Mouse (Mus musculus) cerebellum, adult (tissue): ENCODE results near the gene Rap1b.

Experiments used
- ATAC-seq: cut with Nextera tagmentation; 2 replicates; pipeline ENCODE4 v1.9.2; 2017; ENCODE audit warnings: mild to moderate bottlenecking, moderate library complexity, mixed read lengths; ENCODE audit not compliant: insufficient number of reproducible peaks, low FRiP score, low TSS enrichment

The Rap1b gene

GRCm38 (mm10) chr10:117860361-117860760, 14.5 kb upstream of the Rap1b start:
- no peak for ATAC-seq

DNA sequence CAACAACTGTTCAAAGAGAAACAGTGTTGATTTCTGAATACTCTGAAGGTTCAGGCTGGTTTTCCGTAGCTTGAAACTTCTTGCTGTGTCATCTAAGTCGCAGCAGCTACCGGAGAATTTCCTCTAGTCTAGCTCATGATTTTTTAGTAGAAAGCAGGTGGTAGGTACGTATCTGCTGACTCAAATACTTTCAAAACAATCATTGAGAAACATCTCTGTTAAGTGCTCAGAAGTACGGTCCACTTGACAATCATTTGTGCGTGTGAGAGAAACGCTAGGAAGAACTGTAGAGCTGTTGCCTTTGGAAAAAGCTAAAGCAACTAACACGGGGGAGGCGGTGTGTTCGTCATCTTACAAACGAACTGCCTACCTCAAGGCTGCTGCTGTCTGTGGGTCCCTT, 14.0 kb upstream of the Rap1b start:
- ATAC-seq: no peak

- ATAC-seq: no peak
Measured at GRCm38 (mm10) chr10:117858241-117858640, 12.4 kb upstream of the Rap1b start.

- ATAC-seq: no peak
Measured at GRCm38 (mm10) chr10:117856001-117856720, 10.3 kb upstream of the Rap1b start.

DNA sequence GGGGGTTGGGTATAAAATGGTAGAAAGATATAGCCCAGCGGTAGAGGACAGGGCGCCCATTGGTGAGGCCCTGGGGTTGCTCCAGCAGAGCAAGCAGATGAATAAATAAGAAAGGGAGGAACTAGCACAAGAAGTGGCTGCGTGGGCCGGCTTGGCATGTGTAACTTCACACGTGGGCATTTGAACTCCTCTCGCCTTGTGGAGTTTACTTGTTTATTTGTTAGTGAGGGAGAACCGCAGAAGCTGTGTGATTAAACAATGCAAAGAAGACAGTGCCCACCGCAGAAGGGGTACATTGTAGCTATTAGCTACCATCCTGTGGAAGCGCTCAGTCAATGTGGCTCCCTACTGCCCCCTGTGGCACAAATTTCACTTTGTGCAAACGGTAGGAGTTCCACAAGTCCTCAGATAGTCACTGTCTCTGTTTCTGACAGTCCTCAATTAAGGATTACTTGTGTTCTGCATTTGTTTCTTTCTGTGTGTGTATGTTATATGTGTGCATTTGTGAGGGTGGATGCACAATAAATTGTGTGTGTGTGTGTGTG, 6.9 kb upstream of the Rap1b start:
- no peak for ATAC-seq

DNA sequence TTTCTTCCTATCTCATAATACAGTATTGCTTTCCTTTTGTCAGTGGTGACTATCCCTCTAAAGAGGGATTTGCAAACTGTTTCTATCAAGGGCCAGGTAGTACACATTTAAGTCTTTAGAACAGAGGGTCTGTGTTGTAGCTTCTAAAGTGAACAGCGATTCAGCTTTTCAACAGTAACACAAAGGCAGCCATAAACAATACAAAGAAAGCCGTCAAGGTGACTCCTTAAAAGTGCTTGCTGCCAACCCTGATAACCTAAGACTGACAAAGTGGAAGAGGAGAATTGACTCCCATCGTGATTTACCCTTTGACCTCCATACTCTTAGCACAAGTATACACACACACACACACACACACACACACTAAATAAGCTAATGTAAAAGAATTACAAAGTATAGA, 3.1 kb upstream of the Rap1b start:
- ATAC-seq: no peak

DNA sequence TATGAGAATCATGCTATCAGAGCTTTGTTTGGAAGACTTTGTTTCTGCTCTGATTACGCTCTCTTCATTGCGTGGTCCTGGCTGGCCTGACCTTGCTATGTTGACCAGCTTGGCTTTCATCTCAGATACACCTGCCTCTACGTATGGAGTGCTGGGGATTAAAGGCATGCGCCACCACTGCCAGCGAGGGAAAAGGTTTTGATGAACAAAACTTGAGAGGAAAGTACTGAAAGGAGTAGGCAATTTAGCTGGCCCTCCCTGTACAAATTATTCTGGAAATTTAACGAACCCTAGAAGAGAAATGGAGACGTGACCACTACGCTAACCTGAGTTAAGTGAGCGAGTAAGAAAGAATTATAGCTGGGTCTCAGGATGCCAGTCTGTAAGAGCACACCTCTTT, 961 bp upstream of the Rap1b start:
- ATAC-seq: no peak

- ATAC-seq: no peak; the same call in 1 of the 2 replicates
Measured at GRCm38 (mm10) chr10:117846260-117846632, 411 bp upstream of the Rap1b start.

DNA sequence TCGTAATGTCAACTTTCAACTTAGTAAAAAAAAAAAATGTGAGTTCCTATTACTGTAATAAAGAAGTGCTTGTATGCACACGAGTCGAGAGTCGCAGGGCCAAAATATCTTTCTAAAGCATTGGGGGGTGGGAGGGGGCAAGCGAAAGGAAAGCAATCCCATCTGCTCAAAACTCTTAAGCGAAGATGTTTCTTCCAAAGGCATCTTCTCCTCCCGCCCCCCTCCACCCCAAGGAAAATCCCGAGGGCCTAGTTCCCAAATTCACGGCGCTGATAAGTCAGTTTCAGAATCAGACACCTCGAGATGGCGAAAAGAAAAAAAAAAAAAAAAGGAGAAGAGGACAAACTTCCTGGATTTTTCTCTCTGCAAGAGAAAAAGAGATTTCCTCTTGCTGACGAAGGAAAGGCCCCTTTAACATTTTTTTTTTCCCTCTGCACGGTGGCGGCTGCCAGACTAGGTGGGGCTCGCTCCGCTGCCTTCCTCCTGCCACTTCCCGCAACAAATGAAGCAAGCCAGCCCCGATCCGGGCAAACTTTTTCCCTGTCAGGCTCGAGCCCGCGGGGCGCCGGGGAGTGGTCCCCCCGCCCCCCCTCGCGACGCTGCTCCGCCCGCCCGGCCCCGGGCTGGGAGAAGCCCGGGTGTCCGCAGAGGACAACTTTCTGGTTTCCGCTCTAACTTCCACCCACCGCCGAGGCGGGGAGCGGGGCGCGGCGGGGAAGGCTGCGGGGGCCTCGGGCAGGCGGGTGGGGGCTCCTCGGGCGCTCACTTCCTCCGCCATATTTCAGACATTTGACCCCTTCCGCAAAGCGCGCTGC, 846 bp downstream of the Rap1b start:
- ATAC-seq: 0 out of 2 replicates have a peak, but pooled peaks have one; percentile 2

- ATAC-seq: no peak
Measured at GRCm38 (mm10) chr10:117844279-117844678, 1.6 kb downstream of the Rap1b start.

DNA sequence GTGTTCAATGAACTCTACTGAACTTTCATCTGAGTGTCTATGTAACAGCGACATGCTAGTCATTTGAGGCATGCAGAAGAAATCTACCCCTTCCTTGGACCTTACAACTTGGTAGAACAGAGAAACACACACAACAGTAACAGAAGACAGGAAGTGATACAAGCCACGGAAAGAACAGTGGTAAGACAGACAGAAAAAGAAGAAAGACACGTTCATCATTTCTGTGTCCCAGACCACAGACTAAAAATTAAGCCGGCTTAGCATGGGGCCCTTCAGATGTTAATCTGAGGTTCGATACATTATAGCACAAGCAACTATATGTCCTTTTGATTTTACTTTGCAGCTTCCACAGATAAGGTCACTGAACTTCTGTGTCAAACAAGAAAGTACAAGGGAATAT, 2.1 kb downstream of the Rap1b start:
- ATAC-seq: no peak

- ATAC-seq: no peak
Measured at GRCm38 (mm10) chr10:117841765-117842164, 4.1 kb downstream of the Rap1b start.

DNA sequence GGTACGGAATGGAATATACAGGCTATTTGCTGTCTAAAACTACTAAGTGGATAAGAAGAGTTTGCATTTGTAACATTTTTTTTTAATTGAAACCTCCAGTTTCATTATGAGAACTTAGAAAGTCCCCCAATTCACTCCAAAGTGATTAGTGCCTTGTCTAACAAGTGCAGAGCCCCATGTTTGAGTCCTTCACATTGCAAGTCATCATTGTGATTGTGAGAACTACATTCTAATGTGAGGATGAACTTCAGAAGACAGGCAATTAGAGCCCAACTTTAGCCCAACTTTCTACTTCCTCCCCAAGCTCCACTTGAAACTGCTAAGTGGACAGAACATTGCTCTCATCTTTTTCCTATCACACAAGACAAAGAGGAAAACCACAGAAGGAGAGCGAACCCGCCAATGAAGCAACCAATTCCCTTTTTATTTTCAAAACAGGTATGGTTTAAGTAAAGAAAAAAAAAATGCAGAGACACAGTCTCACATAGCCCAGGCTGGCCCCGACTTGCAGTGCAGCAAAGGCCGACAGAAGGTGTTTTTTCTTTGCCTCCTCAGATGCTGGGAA, 5.3 kb downstream of the Rap1b start:
- ATAC-seq: no peak

DNA sequence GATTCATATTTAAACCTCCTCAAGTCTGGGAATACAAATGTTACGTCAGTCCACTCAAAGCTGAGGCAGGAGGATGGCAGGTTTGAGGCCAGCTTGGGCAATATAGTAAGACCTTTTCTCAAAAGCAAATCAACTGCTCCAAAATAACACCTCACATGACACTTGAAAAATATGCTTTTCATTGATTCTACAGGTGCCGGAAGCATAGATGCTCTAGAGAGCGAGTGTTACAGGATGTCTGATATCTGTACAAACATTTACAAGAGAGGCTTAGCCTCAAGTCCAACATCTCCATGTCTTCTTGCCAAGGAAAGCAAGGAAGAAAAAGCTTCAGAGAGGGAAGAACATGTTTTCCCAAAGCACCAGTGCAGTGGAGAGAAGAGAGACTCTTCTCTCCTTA, 6.1 kb downstream of the Rap1b start:
- ATAC-seq: no peak

DNA sequence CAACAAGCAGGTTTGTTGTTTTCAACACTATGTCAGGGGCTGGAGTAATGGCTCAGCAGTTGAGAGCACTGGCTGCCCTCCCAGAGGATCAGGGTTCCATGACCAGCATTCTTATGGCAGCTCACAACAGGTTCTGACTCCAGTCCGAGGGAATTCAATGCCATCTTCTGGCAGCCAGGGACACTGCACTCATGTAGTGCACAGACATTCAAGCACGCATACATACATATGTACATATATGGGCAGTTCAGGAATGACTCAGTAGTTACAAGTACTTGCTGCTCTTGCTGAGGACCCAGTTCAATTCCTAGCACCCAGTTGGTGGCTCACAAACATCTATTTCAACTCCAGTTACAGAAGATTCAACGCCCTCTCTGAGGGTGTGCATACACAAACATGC, 6.9 kb downstream of the Rap1b start:
- no peak for ATAC-seq

DNA sequence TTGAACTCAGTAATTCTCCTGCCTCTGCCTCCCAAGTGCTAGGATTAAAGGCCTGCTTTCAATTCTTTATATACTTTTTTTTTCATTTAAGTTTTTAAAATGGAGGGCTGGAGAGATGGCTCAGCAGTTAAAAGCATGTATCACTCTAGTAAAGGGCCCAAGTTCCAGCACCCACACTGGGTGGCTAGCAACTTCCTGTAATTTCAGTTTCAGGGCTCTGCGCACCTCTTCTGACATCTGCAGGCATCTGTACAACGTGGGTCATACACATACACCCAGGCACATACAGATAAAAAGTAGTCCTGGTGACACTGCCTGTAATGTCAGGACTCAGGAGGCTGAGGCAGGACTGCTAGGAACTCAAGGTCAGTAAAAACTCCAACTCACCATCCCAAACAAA, 9.5 kb downstream of the Rap1b start:
- no peak for ATAC-seq

- ATAC-seq: no peak
Measured at GRCm38 (mm10) chr10:117835453-117835852, 10.4 kb downstream of the Rap1b start.

GRCm38 (mm10) chr10:117830797-117831196, 15.0 kb downstream of the Rap1b start:
- ATAC-seq: no peak

GRCm38 (mm10) chr10:117829472-117830155, 16.2 kb downstream of the Rap1b start:
- ATAC-seq: no peak

DNA sequence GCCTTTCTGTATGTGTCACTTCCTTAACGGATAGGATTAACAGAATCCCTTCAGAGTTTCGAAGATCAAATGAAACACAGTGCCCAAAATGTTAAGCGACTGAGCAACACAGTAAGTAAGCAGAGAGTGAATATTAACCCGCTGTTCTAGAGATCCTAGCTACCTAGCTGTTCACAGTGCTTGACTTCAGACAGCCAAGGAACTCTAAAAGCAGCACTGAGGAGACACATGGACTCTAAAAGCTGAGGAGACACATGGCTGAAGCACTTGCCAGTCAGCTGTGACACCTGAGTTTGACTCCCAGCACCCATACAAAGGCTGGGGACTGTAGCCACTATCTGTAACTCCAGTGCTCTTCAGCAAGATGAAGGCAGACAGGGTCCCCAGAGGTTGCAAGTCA, 16.8 kb downstream of the Rap1b start:
- ATAC-seq: no peak

- no peak for ATAC-seq
Measured at GRCm38 (mm10) chr10:117828536-117828935, 17.3 kb downstream of the Rap1b start.
